Mouse (Mus musculus) v-Abl transformed pro-B cells (cell line): Measurements from ENCODE around the gene Capn2.

Experiments used
- in situ Hi-C, 2 experiments: fragments of 400-800 bp; cut with MboI; formaldehyde crosslinking; loops; one replicate each; pipeline ENCODE4 v1.15.1; 2025; ENCODE audit not compliant: unreplicated experiment in 2 of 2

Capn2 gene

GRCm38 (mm10) chr1:182475005-182475796, 42.2 kb downstream of the Capn2 start:
- in situ Hi-C loops = no loop called here

GRCm38 (mm10) chr1:182465978-182466377, 51.4 kb downstream of the Capn2 start:
- in situ Hi-C loops = no loop called here

GRCm38 (mm10) chr1:182465309-182465708, 52.1 kb downstream of the Capn2 start:
- in situ Hi-C loops = no loop called here

GRCm38 (mm10) chr1:182461813-182462212, 55.6 kb downstream of the Capn2 start:
- in situ Hi-C loops = no loop called here

GRCm38 (mm10) chr1:182461261-182461660, 56.1 kb downstream of the Capn2 start:
- in situ Hi-C loops = no loop called here

GRCm38 (mm10) chr1:182460291-182461244, 56.8 kb downstream of the Capn2 start:
- in situ Hi-C loops = no loop called here

GRCm38 (mm10) chr1:182459436-182459835, 58.0 kb downstream of the Capn2 start:
- in situ Hi-C loops = no loop called here

GRCm38 (mm10) chr1:182458556-182458955, 58.9 kb downstream of the Capn2 start:
- in situ Hi-C loops = no loop called here

GRCm38 (mm10) chr1:182455080-182455479, 62.3 kb downstream of the Capn2 start:
- in situ Hi-C loops = no loop called here

- in situ Hi-C loops = no loop called here
These were observed 64.9 kb downstream of the Capn2 start for GRCm38 (mm10) chr1:182452473-182452872.

GRCm38 (mm10) chr1:182448276-182449035, 69.0 kb downstream of the Capn2 start:
- in situ Hi-C loops = no loop called here

- in situ Hi-C loops = no loop called here
These were observed 73.3 kb downstream of the Capn2 start for GRCm38 (mm10) chr1:182444116-182444515.

- in situ Hi-C loops = no loop called here
These were observed 75.5 kb downstream of the Capn2 start for GRCm38 (mm10) chr1:182441791-182442473.

- in situ Hi-C loops = no loop called here
These were observed 77.7 kb downstream of the Capn2 start for GRCm38 (mm10) chr1:182439546-182440222.

GRCm38 (mm10) chr1:182436746-182437145, 80.7 kb downstream of the Capn2 start:
- in situ Hi-C loops = no loop called here

- in situ Hi-C loops = no loop called here
These were observed 85.3 kb downstream of the Capn2 start for GRCm38 (mm10) chr1:182432059-182432458.

- in situ Hi-C loops = no loop called here
These were observed 86.7 kb downstream of the Capn2 start for GRCm38 (mm10) chr1:182430676-182431075.

GRCm38 (mm10) chr1:182429826-182430225, 87.6 kb downstream of the Capn2 start:
- in situ Hi-C loops = no loop called here

GRCm38 (mm10) chr1:182427426-182427825, 90.0 kb downstream of the Capn2 start:
- in situ Hi-C loops = no loop called here

- in situ Hi-C loops = no loop called here
These were observed 91.0 kb downstream of the Capn2 start for GRCm38 (mm10) chr1:182426444-182426843.
